12 mouse cellular contexts compared by ENCODE assay signal in genomic region chr1:157081999-157082398, GRCm38 (mm10). TPM values are rescaled to one million over a fixed set of nuclear protein-coding genes. Genes with fewer than 3 reads are reported as not detected.
DNase-seq lines count a peak whose midpoint lies in the region; ATAC-seq and TF ChIP-seq lines count a peak whose summit lies in the region.
"Had no signal": no experiment of that assay in that cellular context is flagged by ENCODE, and none has a peak within 500 bp of the region (broad histone marks: within the 10 kb centered on the region; RNA-seq: fewer than 3 reads in every experiment).

No protein-coding gene starts in this region.

- no peak overlapping the region for H3K4me3 ChIP-seq in lung, adult 2 months (replicated peaks; ENCODE audit: extremely low read depth, low read depth, low read length)
- no peak overlapping the region for H3K4me3 ChIP-seq in MEL (ENCODE audit: control insufficient read depth in 1 of 2, insufficient read depth in 1 of 2, low read depth in 2 of 2, low read length in 2 of 2)
- H3K4me3 ChIP-seq: limb, embryonic 13.5 days; midbrain, embryonic 10.5 days had no signal

- H3K4me1 ChIP-seq in lung, adult 2 months (ENCODE audit: control insufficient read depth, insufficient read depth, low read length): no peaks in the 10 kb centered on the region
- 0 out of 4 replicates have a peak, but pooled peaks cover 0 to 3% of the 10 kb centered on the region in 2 experiments for H3K4me1 ChIP-seq in MEL (ENCODE audit: control insufficient read depth in 1 of 2, insufficient read depth in 2 of 2, low read length in 2 of 2)

- no peak for TF ChIP-seq EP300 in MEL (IDR thresholded peaks at IDR 0.05; ENCODE audit: low read depth in 1 of 2, low read length in 2 of 2)

- no peak overlapping the region for H3K27ac ChIP-seq in MEL (ENCODE audit: control insufficient read depth, low read depth, low read length)
- H3K27ac ChIP-seq: limb, embryonic 13.5 days had no signal

- peak; percentile 59 for TF ChIP-seq RAD21 in MEL (IDR thresholded peaks at IDR 0.05; ENCODE audit: low read depth, low read length)

- TF ChIP-seq CTCF in lung, adult 2 months (IDR thresholded peaks at IDR 0.05; ENCODE audit: insufficient read depth, low read length): peak; percentile 45; the same call in 1 of the 2 replicates
- TF ChIP-seq CTCF in MEL (IDR thresholded peaks at IDR 0.05 in 2 of 3, conservative IDR thresholded peaks at IDR 0.05 in 1 of 3; ENCODE audit: control insufficient read depth in 1 of 3, insufficient read depth in 1 of 3, low read depth in 2 of 3, low read length in 3 of 3, poor library complexity in 1 of 3, severe bottlenecking in 1 of 3): peak; percentile 53 to 59 (median 55)

- H3K27me3 ChIP-seq in MEL (ENCODE audit: control insufficient read depth in 1 of 2, insufficient read depth in 2 of 2, low read length in 2 of 2): no peaks in the 10 kb centered on the region; a peak in 1 of 4 replicates
- H3K27me3 ChIP-seq: limb, embryonic 13.5 days had no signal

- 63% methylated on average over 8 of the region's 8 CpGs for WGBS in lung, adult 2 months

- peak; percentile 56 for ATAC-seq in megakaryocyte progenitor cell, adult 5-6 weeks (replicated peaks; ENCODE audit: poor library complexity)

- no peaks in the 10 kb centered on the region for H3K9me3 ChIP-seq in MEL (replicated peaks; ENCODE audit: insufficient read depth, low read length)
- H3K9me3 ChIP-seq: limb, embryonic 13.5 days; midbrain, embryonic 10.5 days had no signal

- peak; percentile 17 for DNase-seq in adrenal gland, postnatal 25 days
- DNase-seq in adrenal gland, postnatal 36 days: no peak
- no peak for DNase-seq in lung, adult 2 months
- DNase-seq in lung, postnatal 10 days: no peak
- peak; percentile 64 for DNase-seq in MEL (ENCODE audit: low read depth, low spot score)
- DNase-seq in right cerebral cortex, postnatal 14 days: no peak
- no peak for DNase-seq in layer of hippocampus, postnatal 10 days (ENCODE audit: low spot score in 2 of 2)

- no peaks in the 10 kb centered on the region for H3K79me2 ChIP-seq in MEL (ENCODE audit: control insufficient read depth, insufficient read depth, low read length, poor library complexity)

- no peak for TF ChIP-seq POLR2A in lung, adult 2 months (IDR thresholded peaks at IDR 0.05; ENCODE audit: borderline replicate concordance, extremely low read depth, low read depth, low read length)
- no peak for TF ChIP-seq POLR2A in MEL (IDR thresholded peaks at IDR 0.05; ENCODE audit: control insufficient read depth in 1 of 2, insufficient read depth in 1 of 2, low read depth in 1 of 2, low read length in 2 of 2, poor library complexity in 1 of 2)

- no peak overlapping the region for H3K9ac ChIP-seq in MEL (ENCODE audit: control insufficient read depth, low read depth, low read length, poor library complexity, severe bottlenecking)
- H3K9ac ChIP-seq: limb, embryonic 13.5 days had no signal

- no peaks in the 10 kb centered on the region for H3K36me3 ChIP-seq in MEL (ENCODE audit: control insufficient read depth in 1 of 2, insufficient read depth in 2 of 2, low read length in 2 of 2)
- H3K36me3 ChIP-seq: limb, embryonic 13.5 days; midbrain, embryonic 10.5 days had no signal

TF ChIP-seq in MEL, 35 proteins besides CTCF, POLR2A, EP300 and RAD21:
- TF ChIP-seq TAL1 (IDR thresholded peaks at IDR 0.05; ENCODE audit: low read length) (no peak), USF2 (IDR thresholded peaks at IDR 0.05; ENCODE audit: borderline replicate concordance in 1 of 2, insufficient read depth in 1 of 2, low read depth in 1 of 2, low read length in 2 of 2) (no peak), ZC3H11A (IDR thresholded peaks at IDR 0.05; ENCODE audit: low read depth, low read length) (peak; percentile 44), SMC3 (IDR thresholded peaks at IDR 0.05; ENCODE audit: low read depth, low read length) (peak; percentile 59), MAZ (IDR thresholded peaks at IDR 0.05; ENCODE audit: low read depth, low read length) (no peak), E2F4 (IDR thresholded peaks at IDR 0.05; ENCODE audit: borderline replicate concordance, low read depth, low read length) (no peak)

RNA-seq across cellular contexts. Expression of gene Tex35, which starts 26.5 kb away (rescaled TPM):
- not detected in 2 replicates for total RNA-seq in adrenal gland, postnatal 25 days (2021)
- not detected for total RNA-seq in adrenal gland, postnatal 36 days (2021)
- 0.15 TPM in 1 of 2 replicates, not detected in the other for polyA plus RNA-seq in lung, adult 2 months (2012; rRNA removed)
- total RNA-seq in MEL (2012; rRNA removed): not detected in 2 replicates
- polyA plus RNA-seq in MEL (2012; ENCODE audit: insufficient read depth in 1 of 2, insufficient read length in 2 of 2, low read depth in 1 of 2, low replicate concordance in 2 of 2, missing spikeins in 1 of 2): not detected
- not detected in 2 replicates for total RNA-seq in megakaryocyte progenitor cell, adult 5-6 weeks (2015)
- total RNA-seq in megakaryocyte progenitor cell, adult 5-6 weeks (2017): not detected in 2 replicates
- not detected for total RNA-seq in layer of hippocampus, postnatal 10 days (2021)
- total RNA-seq: adrenal gland, postnatal 4 days had no signal
- polyA plus RNA-seq: heart, embryonic 16.5 days; limb, embryonic 13.5 days; midbrain, embryonic 10.5 days had no signal

Comparison
In these comparisons a context has a peak if more than half of its experiments do, and no peak if none do; other contexts are left out.
1. DNase-seq: peak in adrenal gland, postnatal 25 days (single experiment) and MEL (single experiment); none in adrenal gland, postnatal 36 days (0 of 2), lung, adult 2 months (single experiment), lung, postnatal 10 days (single experiment), right cerebral cortex, postnatal 14 days (single experiment) and layer of hippocampus, postnatal 10 days (0 of 2).